Mouse (Mus musculus): ENCODE measurements around the gene Arhgap28. TPM values are rescaled to one million over a fixed set of nuclear protein-coding genes. Genes with fewer than 3 reads are reported as not detected.

Gene Arhgap28
- 14.3 and 15.6 TPM in 2 replicates for total RNA-seq (2021)
- long read RNA-seq, full-length matches to known transcripts, result 2 of 7 reads
- long read RNA-seq, partial matches to known transcripts, result 2 of 7 reads
- long read RNA-seq, other reads (novel, unspliced or antisense), result 3 of 7 reads

DNA sequence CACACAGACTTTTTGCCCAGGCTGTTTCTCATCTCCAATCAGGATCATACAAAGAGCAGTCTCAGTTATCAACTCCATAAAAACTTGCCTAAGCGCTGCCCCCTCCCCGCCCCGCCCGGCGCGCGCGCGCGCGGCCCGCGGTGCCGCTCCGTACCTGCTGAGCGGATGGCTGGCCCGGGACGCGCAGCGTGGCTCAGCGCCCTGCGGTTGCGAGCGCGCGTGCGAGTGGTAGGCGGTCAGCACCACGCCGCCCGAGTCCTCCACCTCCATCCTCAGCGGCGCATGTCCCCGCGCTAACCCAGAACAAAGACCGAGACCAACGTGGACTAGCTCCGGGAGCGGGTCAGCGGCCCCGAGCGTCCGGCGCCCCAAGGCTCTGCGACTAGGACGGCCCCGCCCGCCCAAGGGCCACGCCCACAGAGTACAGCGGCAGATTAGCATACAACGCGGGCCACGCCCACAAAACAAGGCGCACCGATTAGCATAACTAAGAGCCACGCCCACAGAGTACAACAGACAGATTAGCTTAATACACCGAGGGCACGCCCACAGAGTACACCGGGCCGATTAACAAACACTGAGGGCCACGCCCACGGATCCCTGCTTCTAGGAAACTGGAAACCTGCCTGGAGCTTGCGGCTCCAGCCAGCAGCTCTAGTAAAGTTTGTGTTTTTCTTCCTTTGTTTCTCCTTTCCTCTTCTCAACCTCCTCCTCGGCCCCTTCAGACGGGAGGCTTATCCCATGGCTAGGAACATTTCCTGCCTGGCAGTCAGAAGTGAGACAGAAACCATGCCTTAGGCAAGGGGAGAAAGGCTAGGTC lies at the start of gene Arhgap28:
TSS of gene Arhgap28 (minus strand) at position 380 of the 820 bp plus-strand sequence.
- DNase-seq, result peak; percentile 92

- DNase-seq, result no peak
Observed at GRCm38 (mm10) chr17:68046341-68046675, 42.4 kb upstream of the Arhgap28 start.

GRCm38 (mm10) chr17:68045655-68046340 lies 41.9 kb upstream of the Arhgap28 start:
- DNase-seq, result no peak

DNA sequence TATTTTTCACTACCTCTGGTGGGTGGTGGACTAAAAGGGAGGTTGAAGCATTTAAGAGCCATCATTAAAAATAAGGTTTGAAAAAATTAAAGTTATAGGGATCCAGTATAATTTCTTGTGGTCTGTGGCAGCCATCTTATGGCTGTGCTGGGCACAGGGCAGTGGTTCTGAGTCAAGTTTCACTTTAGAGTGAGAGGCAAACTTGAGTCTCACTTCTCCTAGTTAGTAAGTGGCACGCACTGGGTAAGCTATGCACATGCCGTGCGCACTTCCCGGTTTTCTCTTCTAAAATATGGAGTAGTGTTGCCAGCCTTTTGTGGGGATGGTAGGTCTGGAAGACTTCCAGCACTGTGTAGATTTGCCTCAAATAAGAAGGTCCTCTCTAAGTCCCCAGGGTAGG lies 38.5 kb upstream of the Arhgap28 start:
- no peak for DNase-seq

- DNase-seq, result no peak
Observed at GRCm38 (mm10) chr17:68037011-68037410, 33.1 kb upstream of the Arhgap28 start.

- no peak for DNase-seq
Observed at GRCm38 (mm10) chr17:68029495-68029894, 25.6 kb upstream of the Arhgap28 start.

- DNase-seq, result no peak
Observed at GRCm38 (mm10) chr17:68028519-68028918, 24.6 kb upstream of the Arhgap28 start.

- no peak for DNase-seq
Observed at GRCm38 (mm10) chr17:68024327-68024726, 20.4 kb upstream of the Arhgap28 start.

DNA sequence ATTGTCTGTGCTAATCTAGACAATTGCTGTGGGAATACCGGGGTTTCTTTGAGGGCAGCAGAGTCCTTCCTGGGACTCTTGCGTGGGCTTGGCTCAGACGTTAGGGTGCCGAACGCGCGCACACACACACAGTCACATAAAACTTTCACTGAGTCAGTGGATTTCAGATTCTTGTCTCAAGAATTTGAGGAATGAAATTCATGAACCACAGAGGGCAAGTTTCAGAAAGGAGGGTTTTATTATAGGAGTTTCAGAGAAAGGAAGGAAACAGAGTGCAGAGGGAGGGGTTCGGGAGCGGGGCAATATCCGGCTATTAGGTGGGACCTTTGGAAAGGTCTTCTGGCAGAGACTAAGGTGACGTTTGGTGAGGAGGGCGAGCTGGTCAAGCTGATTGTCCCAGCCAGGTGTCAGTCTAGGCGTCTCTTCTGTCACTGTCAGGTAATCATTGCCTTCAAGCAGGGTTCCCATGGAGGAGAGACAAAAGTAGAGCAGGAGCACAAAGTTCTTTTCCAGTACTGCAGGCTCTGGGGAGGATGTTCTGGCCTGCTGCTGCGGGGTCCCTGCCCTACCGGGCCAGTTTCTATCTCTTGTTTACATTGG lies 15.6 kb upstream of the Arhgap28 start:
- no peak for DNase-seq

- no peak for DNase-seq
Observed at GRCm38 (mm10) chr17:68017095-68017494, 13.2 kb upstream of the Arhgap28 start.

DNA sequence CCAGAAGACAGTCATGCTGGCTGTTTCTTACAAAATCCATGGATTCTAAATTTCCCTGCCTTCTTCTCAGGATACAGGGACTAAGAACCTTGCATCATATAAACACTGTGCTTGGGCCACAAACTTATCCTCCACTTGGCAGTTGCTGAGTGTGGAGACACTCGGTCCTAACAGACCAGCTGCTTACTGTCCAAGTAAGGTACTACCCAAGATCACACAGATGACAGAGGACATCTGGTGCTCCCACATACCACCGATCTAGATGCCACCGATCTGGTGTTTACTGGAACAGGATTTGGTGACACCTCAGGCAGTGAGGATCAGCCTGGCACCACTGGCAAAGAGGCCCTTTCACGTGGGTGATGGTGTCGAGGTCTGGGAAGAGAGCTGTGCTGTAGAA lies 7.7 kb upstream of the Arhgap28 start:
- no peak for DNase-seq

DNA sequence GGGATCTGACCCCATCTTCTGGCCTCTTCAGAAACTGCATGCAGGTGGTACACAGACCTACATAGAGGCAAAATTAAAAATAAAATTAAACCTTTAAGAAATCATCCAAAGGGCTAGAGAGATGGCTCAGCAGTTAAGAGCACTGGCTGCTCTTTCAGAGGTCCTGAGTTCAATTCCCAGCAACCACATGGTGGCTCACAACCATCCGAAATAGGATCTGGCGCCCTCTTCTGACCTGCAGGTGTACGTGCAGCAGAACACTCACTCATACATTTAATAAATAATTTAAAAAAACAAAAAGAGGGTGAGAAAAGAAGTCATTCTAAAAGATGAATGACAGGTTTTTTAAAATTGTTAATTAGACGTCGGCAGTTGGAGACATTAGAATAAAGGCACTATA lies 6.1 kb upstream of the Arhgap28 start:
- no peak for DNase-seq

DNA sequence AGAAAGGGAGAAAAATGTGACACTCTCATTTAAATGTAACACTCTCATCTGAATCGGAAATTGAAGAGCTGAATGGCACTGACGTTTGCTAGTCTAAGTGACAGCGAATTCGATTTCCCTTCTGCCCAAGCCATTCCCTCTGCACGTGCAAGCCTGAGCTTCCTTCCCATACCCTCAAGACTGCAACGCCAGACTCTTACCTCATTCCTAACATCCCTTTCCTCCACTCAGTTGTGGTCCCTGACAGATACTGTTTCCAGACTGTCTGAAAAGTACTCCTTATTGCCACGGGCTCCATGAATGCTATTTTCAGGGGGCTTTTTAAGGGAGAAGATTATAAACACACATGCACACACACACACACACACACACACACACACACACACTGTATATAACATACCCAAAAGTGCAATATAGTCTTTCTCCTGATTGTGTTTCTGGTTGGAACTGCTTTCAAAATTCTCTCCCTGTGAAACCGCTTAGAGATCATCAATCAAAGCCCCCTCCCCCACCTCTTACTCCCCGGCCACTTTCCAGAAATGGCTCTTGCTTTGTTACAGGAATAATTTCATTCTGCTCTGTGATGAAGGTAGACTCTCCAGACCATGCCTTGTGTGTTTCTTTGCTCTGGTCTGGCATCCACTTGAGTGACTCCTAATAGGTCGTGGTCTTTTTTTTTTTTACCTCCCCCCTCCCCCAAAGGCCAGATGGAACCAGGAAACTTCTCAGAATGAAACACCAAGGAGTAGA lies 836 bp upstream of the Arhgap28 start:
- no peak for DNase-seq

DNA sequence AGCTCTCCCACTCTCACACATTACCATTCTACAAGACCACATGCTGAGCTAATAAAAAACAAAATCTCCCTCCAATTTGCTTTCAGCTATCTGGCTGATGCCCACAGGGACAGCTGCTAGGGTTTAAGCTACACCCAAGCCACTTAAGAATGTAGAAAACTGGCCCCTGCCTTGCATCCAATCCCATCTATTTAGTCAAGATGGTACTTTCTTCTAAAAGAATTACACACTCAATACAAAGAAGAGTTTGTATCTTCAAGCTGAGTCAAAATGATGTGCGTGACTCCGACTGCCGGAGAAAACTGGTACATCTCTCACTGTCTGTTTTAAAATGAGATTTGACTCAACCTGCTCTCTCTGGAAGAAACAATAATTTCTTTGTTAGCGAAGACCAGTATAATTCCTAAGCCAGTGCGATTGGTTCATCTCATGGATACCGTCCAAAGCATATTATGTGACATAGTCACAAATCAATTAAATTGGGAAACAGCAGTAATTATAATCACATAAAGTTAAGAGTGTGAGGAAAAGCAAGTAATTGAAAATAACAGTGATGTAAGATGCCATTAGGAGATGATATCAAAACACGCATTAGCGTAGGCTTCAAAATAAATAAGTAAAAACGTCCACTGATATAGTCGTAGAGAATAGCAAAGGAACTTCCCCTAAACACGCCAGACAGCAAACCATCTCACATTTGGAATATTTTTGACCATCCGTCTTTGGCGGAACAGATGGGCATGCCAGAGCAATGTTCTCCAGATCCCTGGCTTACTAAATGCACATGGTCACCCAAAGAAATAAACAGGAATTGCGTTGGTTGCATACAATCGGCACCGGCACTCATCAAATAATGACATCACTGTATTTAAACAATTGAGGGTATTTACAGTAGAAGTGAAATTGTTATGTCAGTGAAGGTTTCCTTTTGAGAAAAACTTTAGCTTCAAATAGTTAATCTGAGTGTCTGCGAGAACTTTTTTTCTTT lies 1.0 kb downstream of the Arhgap28 start:
- DNase-seq, result no peak

DNA sequence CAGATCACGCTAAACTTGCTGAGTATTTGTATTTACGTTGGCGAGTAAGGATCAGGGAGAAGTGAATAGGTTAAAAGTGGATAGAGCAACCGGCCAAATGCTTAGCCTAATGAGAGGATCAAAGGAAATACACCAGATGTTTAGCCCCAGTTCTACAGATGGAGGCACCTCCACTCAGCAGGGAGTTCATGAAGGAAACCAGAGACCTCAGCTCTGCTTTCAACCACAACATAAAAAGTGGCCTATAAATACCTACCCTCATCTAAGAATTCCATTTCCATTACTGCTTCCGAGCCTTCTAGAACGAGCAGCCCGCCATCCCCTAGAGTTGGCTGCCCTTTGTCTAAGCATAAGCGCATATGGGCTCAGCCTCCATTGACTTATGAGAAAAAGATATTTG lies 4.1 kb downstream of the Arhgap28 start:
- DNase-seq, result no peak

DNA sequence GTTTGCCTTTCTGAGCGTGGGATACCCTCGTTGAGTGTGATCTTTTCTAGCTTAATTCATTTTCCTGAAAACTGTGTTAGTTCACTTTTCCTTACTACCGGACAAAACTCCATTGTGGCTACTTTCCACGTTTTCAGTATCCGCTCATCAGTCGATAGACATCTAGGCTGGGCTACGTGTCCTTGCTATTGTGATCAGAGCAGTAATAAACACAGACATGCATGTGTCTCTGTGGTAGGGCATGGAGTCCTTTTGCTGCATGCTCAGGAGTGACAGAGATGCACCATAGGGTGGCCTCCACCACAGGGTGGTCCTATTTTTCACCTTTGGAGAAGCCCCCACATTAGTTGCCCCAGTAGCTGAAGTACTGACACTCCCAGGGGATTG lies 7.2 kb downstream of the Arhgap28 start:
- no peak for DNase-seq

GRCm38 (mm10) chr17:67996097-67996768 lies 7.7 kb downstream of the Arhgap28 start:
- DNase-seq, result no peak

DNA sequence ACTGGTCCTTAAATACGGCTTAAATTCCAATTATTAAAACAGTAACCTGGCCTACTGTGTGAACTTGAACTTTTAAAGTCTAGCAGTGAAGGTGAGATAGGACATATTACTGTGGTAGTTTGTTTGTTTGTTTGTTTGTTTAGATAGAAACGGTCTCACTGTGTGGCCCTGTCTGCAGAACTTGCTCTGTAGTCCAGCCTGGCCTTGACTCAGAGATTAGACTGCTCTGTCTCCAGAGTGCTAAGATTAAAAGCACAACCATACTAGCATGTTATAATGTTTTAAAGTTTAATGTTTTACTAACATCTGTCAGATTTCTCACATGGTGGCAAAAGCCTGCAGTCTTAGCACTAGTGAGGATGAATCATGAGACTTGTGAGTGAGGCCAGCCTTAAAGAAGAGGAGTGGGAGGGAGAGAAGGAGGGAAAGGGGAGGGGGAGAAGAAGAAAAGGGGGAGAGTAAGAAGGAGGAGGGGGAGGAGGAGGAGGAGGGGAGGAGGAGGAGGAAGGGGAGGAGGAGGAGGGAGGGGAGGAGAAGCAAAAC lies 8.6 kb downstream of the Arhgap28 start:
- no peak for DNase-seq

DNA sequence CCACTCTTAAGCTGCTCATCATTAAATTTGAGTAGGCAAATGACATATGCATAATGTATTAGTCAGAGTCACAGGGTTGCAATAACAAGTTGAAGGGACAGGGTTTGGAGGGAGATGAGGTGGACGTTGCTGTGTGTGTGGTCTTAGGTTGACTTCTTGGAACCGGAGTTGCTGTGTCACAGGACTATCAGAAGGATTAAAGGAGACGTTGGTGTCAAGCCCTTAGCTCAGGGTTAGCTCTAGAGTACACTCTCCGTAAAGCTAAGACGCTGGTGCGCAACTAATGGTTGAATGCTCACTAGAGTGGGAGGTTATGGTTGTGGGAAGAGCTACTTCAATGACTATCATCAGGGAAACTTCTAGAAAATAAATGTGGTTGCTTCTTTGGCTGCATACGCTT lies 9.1 kb downstream of the Arhgap28 start:
- no peak for DNase-seq

GRCm38 (mm10) chr17:67993371-67994045 lies 10.4 kb downstream of the Arhgap28 start:
- DNase-seq, result no peak
